Mouse (Mus musculus) megakaryocyte-erythroid progenitor cell, adult 5 weeks (primary cell): Measurements from ENCODE around the gene Sspn. TPM values are rescaled to one million over a fixed set of nuclear protein-coding genes. Genes with fewer than 3 reads are reported as not detected.

ENCODE experiments used
- polyA plus RNA-seq: library from polyadenylated mRNA; stranded (reverse); fragments of >175 nt; gene quantifications from 2 replicates; pipeline ENCODE4 v1.2.3, GENCODE M21; 2012

Sspn gene
- polyA plus RNA-seq, result not detected in 2 replicates

DNA sequence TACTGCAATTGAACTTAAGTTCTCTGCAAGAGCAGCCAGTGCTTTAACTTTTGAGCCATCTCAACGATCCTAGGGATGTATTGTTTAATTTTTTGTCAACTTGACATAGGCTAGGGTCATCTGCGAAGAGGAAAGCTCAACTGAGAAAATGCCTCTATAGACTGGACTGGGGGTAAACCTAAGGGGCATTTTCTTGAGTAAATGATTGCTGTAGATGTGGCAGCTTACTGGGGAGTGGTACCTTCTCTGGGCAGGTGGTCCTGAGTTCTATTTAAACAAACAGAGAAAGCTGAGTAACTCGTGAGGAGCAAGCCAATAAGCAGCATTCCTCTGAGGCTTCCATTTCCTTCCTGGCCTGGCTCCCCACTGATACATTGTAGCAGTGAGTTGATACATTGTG lies at the start of gene Sspn:
Sspn (plus strand) TSS at position 301 of the 400 bp plus-strand sequence.

Other genes starting within 250 kb of the Sspn start
- 4.5 and 5.1 TPM in 2 replicates for gene Rassf8, start 184.9 kb upstream of the Sspn start, polyA plus RNA-seq
- 0.95 and 1.2 TPM in 2 replicates for gene Bhlhe41, start 66.1 kb upstream of the Sspn start, polyA plus RNA-seq